Mouse (Mus musculus) neural tube, embryonic 14.5 days (tissue): Measurements from ENCODE around the gene Rtn2. TPM values are rescaled to one million over a fixed set of nuclear protein-coding genes. Genes with fewer than 3 reads are reported as not detected.

Source experiments
- ATAC-seq: fragments of 200-750 bp; cut with Nextera tagmentation; 2 replicates; pipeline ENCODE4 v1.8.0; 2017; ENCODE audit warnings: low read depth, mild to moderate bottlenecking, moderate TSS enrichment, moderate library complexity
- H3K27ac ChIP-seq: fragments of 300-500 bp; sonication (generic); 2 replicates; pipeline ENCODE4 v1.5.1; 2014; ENCODE audit warnings: low read depth, mild to moderate bottlenecking, control low read depth, low read length, moderate library complexity, mixed read lengths
- H3K27me3 ChIP-seq: fragments of 300-500 bp; sonication (generic); 2 replicates; pipeline ENCODE4 v1.6.1; 2014; ENCODE audit warnings: low read length; ENCODE audit not compliant: control insufficient read depth, insufficient read depth
- H3K36me3 ChIP-seq: fragments of 300-500 bp; sonication (generic); 2 replicates; pipeline ENCODE4 v1.6.1; 2014; ENCODE audit warnings: low read length, mixed read lengths; ENCODE audit not compliant: control insufficient read depth, insufficient read depth
- H3K4me1 ChIP-seq: fragments of 300-500 bp; sonication (generic); 2 replicates; pipeline ENCODE4 v1.6.1; 2014; ENCODE audit warnings: low read length; ENCODE audit not compliant: control insufficient read depth, insufficient read depth
- H3K4me2 ChIP-seq: fragments of 300-500 bp; sonication (generic); 2 replicates; pipeline ENCODE4 v1.6.1; 2014; ENCODE audit warnings: mild to moderate bottlenecking, low read depth, low read length, control low read depth
- H3K4me3 ChIP-seq: fragments of 300-500 bp; sonication (generic); 2 replicates; pipeline ENCODE4 v1.5.1; 2014; ENCODE audit warnings: low read depth, low read length, control low read depth, mixed read lengths
- H3K9ac ChIP-seq: fragments of 300-500 bp; sonication (generic); replicated peaks from 2 replicates; pipeline ENCODE4 v1.6.1; 2014; ENCODE audit warnings: low read depth, mild to moderate bottlenecking, control low read depth, low read length, mixed read lengths
- H3K9me3 ChIP-seq: fragments of 300-500 bp; sonication (generic); 2 replicates; pipeline ENCODE4 v1.6.1; 2016; ENCODE audit warnings: low read length; ENCODE audit not compliant: control insufficient read depth
- WGBS: fragments of 180-500 bp; shearing (Covaris S2); extraction: QIAGEN DNeasy Blood & Tissue Kit; methylation state at CpG from one replicate; pipeline ENCODE4 v1.1.7; 2014; 5-methylcytosine and 5-hydroxymethylcytosine counted together
- polyA plus RNA-seq: library from polyadenylated mRNA; unstranded; fragments of >200 nt; fragmentation: Nextera tagmentation; extraction: Ambion mirVana; gene quantifications from 2 replicates; pipeline ENCODE4 v1.2.1, GENCODE M21; 2014

Rtn2 gene
- polyA plus RNA-seq, 1 experiment from 2014 or later, result 118 TPM

DNA sequence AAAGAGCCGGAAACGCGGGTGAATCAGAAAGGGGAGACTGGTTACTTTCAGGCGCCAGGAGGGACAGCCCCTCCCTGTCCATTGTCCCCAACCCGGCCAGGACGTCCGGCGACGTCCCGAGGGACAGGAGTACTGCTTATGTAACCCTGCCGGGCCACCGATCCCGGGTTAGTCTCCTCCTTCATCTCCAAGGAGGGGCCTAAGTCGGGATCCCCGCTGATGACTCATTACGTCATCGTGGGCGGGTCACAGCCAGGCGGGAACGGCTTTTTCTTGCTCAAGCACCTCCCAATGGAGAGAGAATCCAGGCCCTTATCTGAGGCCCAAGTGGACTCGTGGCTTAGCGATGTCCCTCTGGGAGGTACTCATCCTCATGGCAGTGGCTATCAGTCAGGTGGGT, 44.7 kb downstream of the Rtn2 start:
- H3K4me2 ChIP-seq, result peak overlapping the region; percentile 65
- H3K4me3 ChIP-seq, result peak overlapping the region; percentile 34
- H3K27ac ChIP-seq, result no peak overlapping the region
- H3K9ac ChIP-seq, result peak overlapping the region; percentile 50; the same call in 1 of the 2 replicates
- H3K27me3 ChIP-seq, result no peaks in the 10 kb centered on the region
- no peaks in the 10 kb centered on the region for H3K9me3 ChIP-seq
- peaks cover 9% of the 10 kb centered on the region; the same call in 1 of the 2 replicates for H3K4me1 ChIP-seq
- WGBS, result under 1% methylated on average over 22 of the region's 22 CpGs
- ATAC-seq, result peak; percentile 60; the same call in 1 of the 2 replicates
- no peaks in the 10 kb centered on the region for H3K36me3 ChIP-seq

DNA sequence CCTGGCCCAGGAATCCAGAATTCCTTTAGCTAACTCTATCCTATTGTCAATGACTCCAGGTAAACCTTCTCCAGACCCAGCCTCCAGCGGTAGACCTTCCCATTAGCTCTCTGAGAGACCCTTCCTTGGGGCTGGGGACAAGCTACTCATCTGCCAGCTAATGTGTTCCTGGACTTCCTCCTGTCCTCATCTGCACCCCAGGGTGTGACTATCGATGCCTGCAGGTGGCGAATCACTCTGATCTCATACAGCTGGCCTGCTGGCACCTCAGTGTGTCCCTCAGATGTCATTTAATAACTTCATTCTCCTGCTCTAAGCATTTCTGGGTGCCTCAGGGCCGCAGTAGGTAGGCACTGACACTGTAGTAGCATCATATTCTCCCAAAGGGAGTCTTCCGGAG, 45.4 kb downstream of the Rtn2 start:
- no peak overlapping the region for H3K4me3 ChIP-seq
- H3K27me3 ChIP-seq, result no peaks in the 10 kb centered on the region
- H3K4me2 ChIP-seq, result peak overlapping the region; percentile 65; the same call in 1 of the 2 replicates
- H3K27ac ChIP-seq, result no peak overlapping the region
- H3K9me3 ChIP-seq, result no peaks in the 10 kb centered on the region
- H3K9ac ChIP-seq, result no peak overlapping the region
- 81% methylated on average over 5 of the region's 5 CpGs for WGBS
- ATAC-seq, result no peak
- H3K36me3 ChIP-seq, result no peaks in the 10 kb centered on the region
- peaks cover 9% of the 10 kb centered on the region; the same call in 1 of the 2 replicates for H3K4me1 ChIP-seq

DNA sequence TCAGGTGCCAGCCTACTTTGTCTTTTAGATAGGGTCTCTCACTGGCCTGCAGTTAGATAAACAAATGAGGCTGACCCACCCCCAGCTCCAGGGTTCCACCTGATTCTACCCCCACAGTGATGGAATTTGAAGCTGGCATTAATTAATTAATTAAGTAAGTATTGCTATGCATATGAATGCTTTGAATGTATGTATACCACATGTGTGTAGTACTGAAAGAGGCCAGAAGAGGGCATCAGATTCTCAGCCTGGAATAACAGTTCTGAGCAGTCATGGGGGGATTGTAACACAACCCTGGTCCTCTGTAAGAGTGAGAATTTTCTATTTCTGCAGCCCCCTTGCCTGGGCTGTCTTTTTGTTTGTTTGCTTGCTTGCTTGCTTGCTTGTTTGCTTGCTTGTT, 46.0 kb downstream of the Rtn2 start:
- no peak overlapping the region for H3K9ac ChIP-seq
- H3K27ac ChIP-seq, result no peak overlapping the region
- no peak for ATAC-seq
- H3K27me3 ChIP-seq, result no peaks in the 10 kb centered on the region
- no peaks in the 10 kb centered on the region for H3K36me3 ChIP-seq
- peaks cover 10% of the 10 kb centered on the region; the same call in 1 of the 2 replicates for H3K4me1 ChIP-seq
- no peaks in the 10 kb centered on the region for H3K9me3 ChIP-seq
- H3K4me2 ChIP-seq, result no peak overlapping the region
- no peak overlapping the region for H3K4me3 ChIP-seq

DNA sequence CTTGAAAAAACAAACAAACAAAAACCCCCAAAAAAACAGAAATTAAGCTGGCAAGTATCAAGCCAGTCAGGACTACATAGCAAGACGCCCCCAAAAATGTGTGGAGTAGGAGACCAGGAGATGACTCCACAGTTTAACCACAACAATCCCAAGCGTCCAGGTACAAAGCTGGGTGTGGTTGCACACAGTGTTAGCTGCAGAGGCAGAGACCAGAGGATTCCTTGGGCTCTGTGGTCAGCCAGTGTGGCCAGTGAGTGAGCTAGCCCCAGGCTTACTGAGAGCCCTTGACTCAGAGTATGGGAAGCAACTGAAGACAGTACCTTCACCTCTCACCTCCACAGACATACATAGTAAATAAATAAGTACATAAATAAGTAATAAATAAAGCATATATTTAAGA, 49.5 kb downstream of the Rtn2 start:
- H3K4me1 ChIP-seq, result peaks cover 8% of the 10 kb centered on the region
- no peaks in the 10 kb centered on the region for H3K27me3 ChIP-seq
- no peak overlapping the region for H3K4me2 ChIP-seq
- H3K36me3 ChIP-seq, result no peaks in the 10 kb centered on the region
- H3K4me3 ChIP-seq, result no peak overlapping the region
- 66% methylated on average over 2 of the region's 2 CpGs for WGBS
- ATAC-seq, result no peak
- no peaks in the 10 kb centered on the region for H3K9me3 ChIP-seq
- H3K9ac ChIP-seq, result no peak overlapping the region
- no peak overlapping the region for H3K27ac ChIP-seq

DNA sequence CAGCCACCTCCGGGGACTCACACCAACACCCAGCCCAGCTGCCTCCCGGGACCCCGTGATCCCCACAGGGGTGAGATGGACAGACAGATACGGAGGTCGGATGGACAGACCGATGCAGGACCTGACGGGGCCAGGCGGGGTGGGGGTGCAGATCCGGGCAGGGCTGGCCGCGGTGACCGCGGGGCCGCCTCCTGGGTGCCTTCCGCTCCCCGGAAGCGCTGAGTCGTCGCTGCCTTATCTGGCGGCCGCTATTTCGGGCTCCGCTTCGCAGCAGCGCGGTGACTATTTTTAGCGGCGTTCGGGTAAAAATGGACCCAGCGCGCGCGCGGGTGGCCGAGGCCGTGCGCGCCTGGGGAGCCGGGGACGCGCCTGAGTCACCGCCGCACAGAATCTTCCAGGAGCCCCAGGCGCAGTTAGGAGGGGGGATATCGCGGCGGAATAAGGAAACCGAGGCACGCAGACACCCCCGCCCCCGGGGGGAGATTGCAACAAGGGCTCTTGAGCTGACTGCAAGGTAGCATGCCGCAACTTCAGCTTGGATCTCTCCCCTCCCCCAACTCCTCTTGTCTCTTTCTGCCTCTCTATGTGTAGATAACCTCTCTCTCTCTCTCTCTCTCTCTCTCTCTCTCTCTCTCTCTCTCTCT, 50.4 kb downstream of the Rtn2 start:
- H3K9me3 ChIP-seq, result no peaks in the 10 kb centered on the region
- peak overlapping the region; percentile 78 for H3K27ac ChIP-seq
- H3K9ac ChIP-seq, result peak overlapping the region; percentile 92
- H3K4me2 ChIP-seq, result peak overlapping the region; percentile 69
- WGBS, result under 1% methylated on average over 52 of the region's 52 CpGs
- H3K4me3 ChIP-seq, result peak overlapping the region; percentile 61
- peaks cover 4% of the 10 kb centered on the region for H3K4me1 ChIP-seq
- no peaks in the 10 kb centered on the region for H3K36me3 ChIP-seq
- ATAC-seq, result peak; percentile 50
- no peaks in the 10 kb centered on the region for H3K27me3 ChIP-seq

DNA sequence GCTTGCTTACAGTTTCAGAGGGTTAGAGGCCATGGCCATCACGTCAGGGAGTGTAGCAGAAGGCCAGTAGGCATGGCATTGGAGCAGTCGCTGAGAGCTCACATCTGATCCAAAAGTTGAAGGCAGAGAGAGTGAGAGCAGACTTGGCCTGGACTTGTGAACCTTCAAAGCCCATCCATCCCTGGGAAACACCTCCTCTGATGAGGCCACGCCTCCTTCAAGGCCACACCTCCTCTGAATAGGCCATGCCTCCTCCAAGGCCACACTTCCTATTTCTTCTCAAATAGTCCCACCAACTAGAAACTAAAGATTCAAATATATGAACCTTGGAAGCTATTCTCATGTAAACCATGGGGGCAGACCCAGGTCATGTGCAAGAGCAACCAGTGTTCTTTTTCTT, 53.2 kb downstream of the Rtn2 start:
- no peak overlapping the region for H3K9ac ChIP-seq
- 39% methylated on average over 3 of the region's 3 CpGs for WGBS
- H3K9me3 ChIP-seq, result no peaks in the 10 kb centered on the region
- H3K27me3 ChIP-seq, result no peaks in the 10 kb centered on the region
- ATAC-seq, result no peak
- H3K4me1 ChIP-seq, result peaks cover 4% of the 10 kb centered on the region
- no peak overlapping the region for H3K4me3 ChIP-seq
- H3K36me3 ChIP-seq, result no peaks in the 10 kb centered on the region
- H3K4me2 ChIP-seq, result no peak overlapping the region
- H3K27ac ChIP-seq, result no peak overlapping the region

DNA sequence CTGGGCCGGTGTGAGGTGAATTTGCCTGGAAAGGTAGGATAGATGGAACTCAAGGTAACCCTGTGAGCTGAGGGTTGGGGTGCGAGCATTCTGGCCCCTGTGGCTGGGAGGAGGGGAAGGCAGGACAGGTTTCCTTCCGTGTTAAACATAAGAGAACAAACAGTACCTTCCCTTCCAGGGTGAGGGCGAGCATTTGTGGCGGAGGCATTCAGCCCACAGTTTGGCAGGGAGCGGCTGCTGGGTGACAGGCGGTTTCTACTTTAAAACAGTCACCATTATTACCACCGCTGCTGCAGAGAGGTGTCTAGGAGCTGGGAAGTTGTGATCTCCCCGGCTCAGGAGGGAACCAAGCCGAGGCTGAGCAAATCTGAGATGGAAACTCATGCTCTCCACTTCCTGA, 54.7 kb downstream of the Rtn2 start:
- no peak overlapping the region for H3K27ac ChIP-seq
- ATAC-seq, result no peak
- peaks cover 6% of the 10 kb centered on the region for H3K27me3 ChIP-seq
- WGBS, result 59% methylated on average over 10 of the region's 10 CpGs
- no peak overlapping the region for H3K4me2 ChIP-seq
- H3K36me3 ChIP-seq, result no peaks in the 10 kb centered on the region
- no peak overlapping the region for H3K9ac ChIP-seq
- no peak overlapping the region for H3K4me3 ChIP-seq
- peaks cover 12% of the 10 kb centered on the region for H3K4me1 ChIP-seq
- no peaks in the 10 kb centered on the region for H3K9me3 ChIP-seq

DNA sequence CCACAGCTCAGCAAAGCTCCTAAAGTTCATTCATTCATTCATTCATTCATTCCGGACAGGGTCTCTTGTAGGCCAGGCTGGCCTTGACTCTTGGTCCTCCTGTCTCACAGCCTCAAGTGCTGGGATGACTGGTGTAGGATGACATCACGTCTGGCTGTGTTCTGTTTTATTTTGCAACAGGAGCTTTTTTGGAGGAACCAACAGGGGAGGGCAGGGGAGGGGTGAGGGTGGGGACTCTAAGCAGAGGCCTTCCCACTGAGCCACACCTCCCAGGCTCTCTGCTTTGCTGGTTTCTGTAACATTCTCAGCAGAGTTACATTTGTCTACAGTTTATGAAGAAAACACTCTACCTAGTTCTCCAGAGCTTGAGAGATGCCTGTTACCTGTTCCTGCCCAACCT, 55.6 kb downstream of the Rtn2 start:
- WGBS, result 59% methylated on average over 2 of the region's 2 CpGs
- ATAC-seq, result no peak
- Histone ChIP-seq H3K4me2 (no peak overlapping the region), H3K9me3 (no peaks in the 10 kb centered on the region), H3K9ac (no peak overlapping the region), H3K27me3 (peaks cover 6% of the 10 kb centered on the region), H3K4me3 (no peak overlapping the region), H3K4me1 (peaks cover 16% of the 10 kb centered on the region), H3K27ac (no peak overlapping the region), H3K36me3 (no peaks in the 10 kb centered on the region)

DNA sequence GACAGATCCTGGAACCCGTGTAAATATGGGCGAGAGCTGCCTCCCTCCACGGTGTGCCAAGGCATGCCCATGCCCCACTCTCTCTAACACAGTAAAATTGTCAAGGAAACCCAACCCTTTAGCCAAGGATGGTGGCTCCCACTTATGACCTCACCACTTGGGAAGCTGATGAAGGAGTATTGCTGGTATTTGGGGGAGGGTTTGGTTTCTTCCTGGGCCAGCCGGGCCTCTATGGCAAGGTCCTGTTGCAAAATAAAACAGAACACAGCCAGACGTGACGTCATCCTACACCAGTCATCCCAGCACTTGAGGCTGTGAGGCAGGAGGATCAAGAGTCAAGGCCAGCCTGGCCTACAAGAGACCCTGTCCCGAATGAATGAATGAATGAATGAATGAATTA, 56.2 kb downstream of the Rtn2 start:
- no peaks in the 10 kb centered on the region for H3K9me3 ChIP-seq
- peaks cover 14% of the 10 kb centered on the region for H3K4me1 ChIP-seq
- no peak overlapping the region for H3K4me3 ChIP-seq
- H3K27me3 ChIP-seq, result peaks cover 6% of the 10 kb centered on the region
- H3K9ac ChIP-seq, result no peak overlapping the region
- no peaks in the 10 kb centered on the region for H3K36me3 ChIP-seq
- no peak overlapping the region for H3K27ac ChIP-seq
- 81% methylated on average over 7 of the region's 7 CpGs for WGBS
- ATAC-seq, result no peak
- no peak overlapping the region for H3K4me2 ChIP-seq
